Mouse (Mus musculus) natural killer cell, adult 2 months (primary cell): ENCODE measurements around the gene Gm16485.

Source experiments
- DNase-seq, 2 experiments: peaks; one replicate each; pipeline ENCODE4 v3.0.0; 2022; ENCODE audit warnings: low spot score in 2 of 2

Gene Gm16485

GRCm38 (mm10) chr9:8971491-8971890, at the start of gene Gm16485:
Gene Gm16485 (plus strand): TSS chr9:8971791.
- no peak for DNase-seq

DNA sequence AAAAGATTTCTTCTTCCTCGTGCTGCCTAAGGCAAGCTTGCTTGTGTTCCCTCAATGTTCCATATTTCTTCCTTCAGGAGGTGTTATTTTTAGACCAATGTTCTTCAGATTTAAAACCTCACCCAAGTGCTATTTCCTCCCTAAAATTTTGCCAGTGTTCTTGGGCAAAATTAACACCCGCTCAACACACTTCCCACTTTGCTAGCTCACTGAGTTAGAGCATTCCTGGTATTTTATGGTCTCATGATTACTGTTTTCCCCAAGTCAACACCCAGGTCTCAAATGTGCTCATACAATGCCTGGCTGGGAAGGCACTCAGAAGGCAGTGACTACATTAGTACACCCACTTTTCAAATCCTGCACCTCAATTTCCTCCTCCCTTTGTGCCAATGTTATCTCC, 44.0 kb upstream of the Gm16485 start:
- no peak for DNase-seq

DNA sequence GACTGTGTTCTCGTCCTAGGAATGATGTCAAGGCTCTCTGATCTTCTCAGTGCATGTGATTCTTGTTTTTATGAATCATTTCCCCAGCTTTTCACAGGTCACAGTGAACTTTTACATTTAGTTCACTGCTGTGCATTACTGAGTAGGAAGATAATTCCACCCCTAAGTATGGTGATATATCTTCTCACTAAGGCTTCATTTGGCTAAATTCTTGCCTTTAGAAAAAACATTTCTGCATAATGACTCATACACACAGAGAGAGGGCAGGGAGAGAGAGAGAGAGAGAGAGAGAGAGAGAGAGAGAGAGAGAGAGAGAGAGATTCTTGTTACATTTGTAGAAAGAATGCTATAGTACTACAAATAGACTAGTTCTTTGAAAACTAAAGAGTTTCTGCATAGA, 33.8 kb upstream of the Gm16485 start:
- no peak for DNase-seq

- no peak for DNase-seq
These were observed 18.3 kb upstream of the Gm16485 start for GRCm38 (mm10) chr9:8953306-8953705.

GRCm38 (mm10) chr9:8964512-8965133, 7.0 kb upstream of the Gm16485 start:
- no peak for DNase-seq

DNA sequence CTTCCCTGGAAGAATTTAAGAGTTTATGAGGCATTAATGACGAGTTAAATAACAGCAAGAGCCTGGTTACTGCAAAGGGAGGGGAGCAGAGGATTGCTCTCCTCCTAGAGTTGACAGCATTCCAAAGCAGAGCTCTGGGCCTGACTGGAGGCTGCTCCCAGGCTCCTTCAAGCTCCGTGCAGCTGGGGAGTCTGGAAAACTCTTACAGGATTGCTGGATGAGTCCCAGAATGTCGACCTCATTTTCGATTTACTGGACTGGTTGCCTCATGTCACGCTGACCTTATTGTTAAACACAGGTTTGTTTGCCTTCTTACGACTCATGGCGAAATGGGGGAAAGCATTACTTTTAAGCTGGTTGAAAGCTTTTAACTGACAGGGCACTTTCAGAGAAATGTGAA, 1.4 kb upstream of the Gm16485 start:
- DNase-seq = no peak

DNA sequence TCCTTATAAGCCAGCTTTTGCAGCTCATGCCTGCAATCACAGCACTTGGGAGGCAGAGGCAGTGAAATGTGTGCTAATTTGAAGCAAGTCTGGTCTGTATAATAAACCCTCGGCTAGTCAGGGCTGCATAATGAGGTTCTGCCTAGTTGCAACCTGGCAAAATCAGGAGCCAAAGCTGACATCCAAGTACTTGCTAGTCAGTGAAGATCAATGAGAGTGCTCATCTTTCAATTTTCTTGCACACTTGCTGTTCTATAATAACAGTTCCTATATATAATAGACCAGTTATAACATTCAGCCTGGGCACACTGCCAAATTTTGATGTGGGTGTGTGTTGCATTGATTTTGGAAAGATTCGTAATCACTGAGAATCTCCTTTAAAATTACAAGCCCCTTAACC, 6.2 kb downstream of the Gm16485 start:
- DNase-seq = no peak

- DNase-seq = no peak
These were observed 10.7 kb downstream of the Gm16485 start for GRCm38 (mm10) chr9:8982315-8982714.

DNA sequence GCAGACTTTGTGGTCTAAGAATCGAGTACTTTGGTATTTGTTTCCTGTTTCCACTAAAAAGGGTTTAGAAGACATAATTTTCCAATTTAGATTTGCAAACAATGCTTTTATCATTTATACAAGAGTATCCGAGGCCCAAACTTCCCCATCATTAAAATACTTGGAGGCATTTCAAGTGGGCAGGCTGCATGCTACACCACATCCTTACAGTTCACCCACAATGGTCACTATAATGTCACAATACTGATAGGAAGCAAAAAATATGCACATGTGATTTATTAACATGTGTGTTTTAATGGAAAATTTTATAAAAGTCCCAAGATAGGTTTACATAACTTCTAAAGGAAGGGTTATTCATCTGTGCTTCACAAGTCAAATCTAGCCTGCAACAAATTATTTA, 24.9 kb downstream of the Gm16485 start:
- no peak for DNase-seq

DNA sequence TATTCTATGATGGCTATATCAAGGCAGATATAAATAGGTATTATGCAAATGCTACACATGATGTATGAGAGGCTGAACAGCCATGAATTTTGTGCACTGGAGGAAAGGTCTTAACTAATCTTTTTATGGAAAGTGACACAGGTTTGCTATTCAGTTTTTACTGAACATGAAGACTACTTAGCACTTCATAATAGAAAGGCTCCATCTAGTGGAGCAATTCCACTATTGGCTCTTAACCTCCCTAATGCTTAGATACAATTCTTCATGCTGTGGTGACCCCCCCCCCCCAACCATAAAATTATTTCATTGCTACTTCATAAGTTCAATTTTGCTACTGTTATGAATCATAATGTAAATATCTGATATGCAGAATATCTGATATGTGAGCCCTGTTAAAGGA, 29.6 kb downstream of the Gm16485 start:
- DNase-seq = no peak

DNA sequence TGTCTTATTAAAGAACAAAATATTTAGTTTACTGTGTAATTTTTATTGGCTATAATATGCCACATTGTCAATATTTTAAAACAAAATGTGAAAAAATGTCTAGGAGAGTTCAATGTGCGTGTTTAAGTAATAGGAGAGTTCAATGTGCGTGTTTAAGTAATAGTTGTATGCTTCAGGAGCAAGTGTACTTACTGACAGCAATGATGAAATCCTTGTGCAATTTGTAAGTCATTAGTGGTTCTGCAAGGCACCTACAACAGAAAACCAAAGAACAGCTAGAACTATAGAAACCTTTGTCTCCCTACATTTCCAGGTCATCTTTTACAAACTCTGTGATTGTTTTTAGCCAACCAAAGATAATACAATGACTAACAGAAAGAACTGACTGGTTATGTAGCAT, 43.5 kb downstream of the Gm16485 start:
- DNase-seq = no peak
